Mouse (Mus musculus): ENCODE results near the gene Krt19. TPM values are rescaled to one million over a fixed set of nuclear protein-coding genes. Genes with fewer than 3 reads are reported as not detected.

Krt19 gene
- total RNA-seq (2021), result 10 to 100 TPM in 1 of 2 experiments, 1 to 10 TPM in 1; 6.0 to 10.2 TPM

DNA sequence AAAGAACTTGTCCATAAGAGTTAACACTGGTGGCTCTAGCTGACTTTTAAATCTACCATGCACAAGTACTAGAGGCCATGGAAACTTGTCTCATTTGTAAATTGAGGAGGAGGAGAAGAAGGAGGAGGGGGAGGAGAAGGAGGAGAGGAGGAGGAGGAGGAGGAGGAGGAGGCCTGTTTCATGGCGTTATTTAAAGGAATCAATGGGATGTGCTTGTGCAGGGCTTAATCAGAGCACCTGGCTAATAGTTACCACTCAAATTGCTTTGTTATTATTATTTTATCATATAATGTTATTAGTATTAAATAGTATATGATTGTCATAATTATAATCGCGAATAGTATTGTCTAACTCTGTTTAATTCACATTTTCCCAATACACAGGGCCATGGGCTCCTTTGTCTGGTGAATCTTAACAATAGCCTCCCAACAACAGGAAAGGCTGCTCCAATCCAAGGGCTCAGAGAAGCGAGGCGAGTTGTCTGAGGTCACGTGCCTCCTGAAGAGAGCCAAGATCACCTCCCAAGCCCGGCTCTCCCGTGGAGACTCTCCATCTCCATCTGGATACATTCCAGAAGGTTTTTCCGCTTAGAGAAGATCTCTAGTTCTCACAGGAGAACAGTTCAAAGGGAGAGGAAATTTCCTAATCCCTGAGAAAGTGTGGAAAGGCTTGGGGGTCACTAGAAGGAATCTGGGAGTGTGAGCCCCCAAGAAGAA, at the start of gene Krt19:
Gene Krt19 (minus strand): TSS at position 51 of the 716 bp plus-strand sequence.
- DNase-seq, result no peak
- intact Hi-C loops (cut with DNase I), result no loop called here

DNA sequence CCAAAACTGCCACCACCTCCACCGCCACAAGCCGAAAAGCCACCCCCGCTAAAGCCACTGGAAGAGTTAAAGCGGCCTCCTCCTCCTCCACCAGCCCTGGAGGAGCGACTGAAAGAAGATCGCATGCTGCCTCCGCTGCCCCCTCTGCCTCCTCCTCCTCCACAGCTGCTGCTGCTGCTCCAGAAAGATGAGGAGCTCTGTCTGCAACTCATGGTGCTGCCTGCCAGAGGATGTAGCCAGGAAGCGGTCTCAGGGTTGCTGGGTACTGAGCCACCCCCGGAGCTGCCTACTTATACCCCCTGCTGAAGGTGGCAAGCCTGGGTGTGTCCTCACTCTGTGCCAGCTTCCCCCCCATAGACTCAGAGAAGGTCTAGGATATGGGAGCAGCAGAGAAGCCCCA, 44.5 kb upstream of the Krt19 start, which contains the start of gene Krt9:
Gene Krt9 (minus strand): TSS at position 255 of the 400 bp plus-strand sequence.
- no peak for DNase-seq
- intact Hi-C loops (cut with DNase I), result no loop called here

DNA sequence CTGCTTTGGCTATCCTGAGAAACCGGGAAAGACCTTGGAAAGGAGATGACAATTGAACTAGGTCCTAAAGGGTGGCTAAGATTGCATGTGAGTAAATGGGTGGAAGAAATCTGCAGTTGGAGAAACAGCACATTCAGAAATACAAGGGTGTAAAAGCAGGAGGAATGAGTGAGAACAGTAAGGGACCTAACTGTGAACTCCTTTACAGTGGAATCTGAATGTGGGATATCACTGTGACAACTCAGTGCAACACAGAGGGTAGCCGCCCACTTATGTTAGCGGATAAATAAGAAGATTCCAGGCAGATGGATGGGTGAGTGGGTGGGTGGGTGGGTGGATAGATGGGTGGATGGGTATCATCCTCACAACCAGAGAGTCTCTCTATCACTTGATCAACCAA, 43.4 kb upstream of the Krt19 start:
- no peak for DNase-seq
- intact Hi-C loops (cut with DNase I), result no loop called here

DNA sequence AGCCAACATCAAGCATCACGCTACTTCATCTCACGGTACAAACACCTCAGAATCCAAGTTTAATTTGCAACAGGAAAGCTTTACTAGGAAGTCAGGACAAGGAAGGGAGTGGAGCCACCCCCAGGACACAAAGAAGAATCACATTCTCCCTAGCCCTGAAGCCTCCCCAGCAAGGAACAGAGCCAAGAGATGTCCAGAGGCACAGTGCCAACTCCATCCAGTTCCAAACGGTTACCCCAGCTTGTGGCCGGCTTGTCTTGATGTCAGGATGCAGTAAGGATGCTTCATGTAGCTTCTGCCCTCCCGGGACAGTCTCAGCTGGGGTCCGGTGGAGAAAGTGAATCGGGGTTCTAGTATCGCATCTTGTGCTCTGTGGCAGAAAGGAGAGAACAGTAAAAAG, 38.3 kb upstream of the Krt19 start:
- intact Hi-C loops (cut with DNase I), result no loop called here
- no peak for DNase-seq

DNA sequence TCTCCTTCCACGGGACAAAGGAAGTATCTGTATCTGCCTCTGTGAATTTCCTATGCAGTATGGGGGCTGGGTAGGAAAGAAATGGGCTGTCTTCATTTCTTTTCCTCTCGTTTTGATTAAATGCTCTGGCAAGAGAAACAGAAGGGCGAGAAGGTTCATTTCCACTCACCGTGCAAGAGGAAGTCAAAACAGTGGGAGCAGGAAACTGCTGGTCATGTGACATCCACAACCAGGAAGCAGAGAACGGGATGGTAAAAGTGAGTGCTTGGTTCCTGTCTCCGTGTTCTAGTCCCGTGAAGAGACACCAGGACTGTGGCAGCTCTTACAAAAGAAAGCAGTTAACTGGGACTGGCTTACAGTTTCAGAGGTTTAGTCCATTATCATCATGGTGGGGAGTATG, 33.3 kb upstream of the Krt19 start:
- intact Hi-C loops (cut with DNase I), result no loop called here
- DNase-seq, result no peak

DNA sequence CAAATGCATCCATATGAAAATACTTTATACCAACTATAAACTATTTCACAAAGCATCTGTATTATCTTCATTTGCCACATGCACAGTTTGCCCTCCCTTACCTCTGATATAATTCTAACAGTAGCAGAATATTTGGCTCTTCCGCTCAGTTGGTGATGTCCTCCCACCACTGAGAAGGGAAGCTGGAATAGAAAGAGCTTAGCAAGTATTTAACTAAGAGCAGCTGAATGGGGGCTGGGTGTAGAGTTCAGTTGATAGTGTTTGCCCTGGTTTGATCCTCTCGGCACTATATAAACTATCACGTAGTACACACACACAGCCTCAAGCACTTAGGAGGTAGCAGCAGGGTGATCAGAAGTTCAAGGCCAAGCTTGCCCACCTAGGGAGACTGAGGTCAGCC, 30.8 kb upstream of the Krt19 start:
- DNase-seq, result no peak
- intact Hi-C loops (cut with DNase I), result no loop called here

DNA sequence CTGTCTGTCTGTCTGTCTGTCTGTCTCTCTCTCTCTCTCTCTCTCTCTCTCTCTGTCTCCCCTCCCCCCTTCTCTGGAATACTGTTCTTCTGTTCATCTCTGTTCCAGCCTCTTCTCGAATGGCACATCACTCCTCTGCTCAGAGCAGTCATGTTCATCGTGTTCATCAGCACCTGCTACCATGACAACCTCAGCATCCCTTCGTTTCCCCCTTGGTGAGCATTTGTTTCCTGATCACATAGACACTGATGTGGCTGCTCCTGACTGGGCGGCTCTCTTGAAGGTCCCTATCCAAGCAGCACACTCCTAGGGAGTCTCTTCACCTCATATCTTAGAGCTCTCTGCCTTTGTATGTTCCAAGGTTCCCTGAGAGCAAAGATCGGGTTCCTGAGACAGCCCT, 29.8 kb upstream of the Krt19 start:
- no peak for DNase-seq
- intact Hi-C loops (cut with DNase I), result no loop called here

DNA sequence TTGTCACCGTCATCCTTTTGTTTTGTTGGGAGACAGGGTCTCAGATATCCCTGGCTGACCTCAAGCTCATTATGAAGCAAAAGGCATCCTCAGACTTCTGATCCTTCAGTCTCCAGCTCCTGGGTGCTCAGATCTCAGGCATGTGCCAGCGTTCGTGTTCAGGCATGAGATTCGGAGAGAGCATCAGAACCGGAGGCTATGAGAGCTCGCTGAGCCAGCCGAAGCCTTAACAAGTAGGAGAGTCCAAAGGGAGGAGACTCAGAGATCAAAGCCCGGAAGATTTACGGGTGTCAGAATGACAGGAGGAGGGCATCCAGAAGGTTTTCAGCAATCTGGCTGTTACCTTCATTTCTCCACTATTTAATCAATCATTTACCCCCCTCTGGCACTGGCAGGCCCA, 28.3 kb upstream of the Krt19 start:
- intact Hi-C loops (cut with DNase I), result no loop called here
- no peak for DNase-seq

DNA sequence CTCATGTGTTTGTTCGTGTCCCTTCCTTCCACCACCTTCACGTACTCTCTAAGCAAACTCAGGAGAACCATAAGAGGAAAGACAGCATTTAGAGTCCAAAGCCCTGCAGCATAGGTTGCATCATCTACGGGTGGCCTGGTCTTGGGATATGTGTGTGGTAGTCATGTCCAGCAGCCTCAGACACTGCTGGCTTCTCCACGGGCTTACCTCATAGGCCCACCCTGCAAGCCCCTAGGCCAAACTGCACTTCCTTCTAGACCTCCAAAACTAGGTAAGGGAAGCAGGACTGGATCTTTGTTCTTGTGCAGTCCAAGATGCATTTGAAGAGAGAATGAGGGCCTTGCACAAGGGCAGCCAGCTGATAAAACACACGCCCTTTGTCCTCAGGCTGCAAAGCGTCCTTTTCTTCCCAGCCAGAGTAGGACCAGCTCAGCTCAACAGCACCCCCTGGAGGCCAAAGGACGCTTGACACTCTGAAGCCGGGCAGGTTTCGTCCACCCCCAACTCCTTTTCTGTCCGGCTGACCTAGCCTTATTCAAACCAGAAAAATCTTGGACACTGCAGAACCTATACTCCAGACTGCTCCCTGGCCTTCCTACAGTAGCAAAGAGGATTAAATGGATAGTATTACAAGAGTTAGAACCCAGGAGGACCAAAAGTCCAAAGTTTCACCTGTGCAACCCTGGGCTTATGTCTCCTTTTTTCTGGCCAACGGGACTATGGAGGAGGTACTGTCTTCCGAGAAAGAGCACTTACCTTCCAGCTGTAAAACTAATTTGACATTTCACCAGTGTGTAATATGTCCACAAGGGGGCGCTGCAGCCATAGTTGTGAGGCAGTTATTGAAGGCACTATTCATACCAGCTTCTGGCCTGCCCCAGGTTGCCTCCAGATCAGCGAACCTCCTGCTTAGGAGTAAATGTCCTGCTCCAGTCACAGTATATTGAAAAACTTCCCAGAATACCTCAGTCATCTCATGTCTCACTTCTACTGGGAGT, 20.6 kb upstream of the Krt19 start:
- peak; percentile 61 to 79 for DNase-seq
- intact Hi-C loops (cut with DNase I), result loop anchor here (1.0 to 5.0 kb wide), 4 partner anchors 102 to 706 kb away; no protein-coding TSS in a partner anchor

DNA sequence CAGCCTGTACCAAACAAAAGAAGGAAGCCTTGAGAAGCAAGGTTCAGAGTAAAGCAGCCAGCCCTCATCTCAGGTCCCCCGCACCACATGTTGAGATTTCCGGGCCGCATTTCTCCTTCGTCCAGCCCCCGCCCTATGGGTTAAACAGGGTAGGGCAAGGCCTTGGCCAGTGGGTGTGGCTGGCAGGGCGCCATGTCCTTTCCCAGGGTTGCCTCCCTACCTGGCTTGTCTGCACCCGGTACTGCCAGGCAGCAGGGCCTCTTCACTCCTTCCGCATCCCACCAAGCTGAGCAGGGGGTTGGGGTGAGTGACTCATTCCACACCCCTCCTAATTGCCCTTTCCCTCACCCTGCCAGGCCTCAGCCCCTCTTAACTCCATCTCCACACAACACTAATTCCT, 19.6 kb upstream of the Krt19 start:
- intact Hi-C loops (cut with DNase I), result loop anchor here (2.0 to 5.0 kb wide), 3 partner anchors 101 to 705 kb away; no protein-coding TSS in a partner anchor
- DNase-seq, result peak; percentile 10 to 27

DNA sequence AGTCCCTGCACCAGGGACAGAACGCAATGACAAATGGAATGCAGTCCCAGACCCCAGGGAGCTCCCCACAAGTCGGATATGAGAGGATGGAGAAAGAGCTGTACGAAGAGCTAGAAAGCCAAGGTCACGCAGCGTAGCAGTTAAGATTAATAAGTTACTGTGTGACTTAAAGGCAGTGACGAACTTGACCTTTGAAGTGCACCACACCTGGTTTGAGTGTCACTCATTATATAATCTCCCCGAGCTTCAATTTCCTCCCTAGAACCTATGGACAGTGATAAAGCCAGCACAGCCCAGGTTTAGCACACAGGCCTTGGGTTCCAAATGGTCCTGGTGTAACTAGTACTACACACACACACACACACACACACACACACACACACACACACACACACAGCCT, 15.9 kb upstream of the Krt19 start:
- intact Hi-C loops (cut with DNase I), result no loop called here
- DNase-seq, result no peak

DNA sequence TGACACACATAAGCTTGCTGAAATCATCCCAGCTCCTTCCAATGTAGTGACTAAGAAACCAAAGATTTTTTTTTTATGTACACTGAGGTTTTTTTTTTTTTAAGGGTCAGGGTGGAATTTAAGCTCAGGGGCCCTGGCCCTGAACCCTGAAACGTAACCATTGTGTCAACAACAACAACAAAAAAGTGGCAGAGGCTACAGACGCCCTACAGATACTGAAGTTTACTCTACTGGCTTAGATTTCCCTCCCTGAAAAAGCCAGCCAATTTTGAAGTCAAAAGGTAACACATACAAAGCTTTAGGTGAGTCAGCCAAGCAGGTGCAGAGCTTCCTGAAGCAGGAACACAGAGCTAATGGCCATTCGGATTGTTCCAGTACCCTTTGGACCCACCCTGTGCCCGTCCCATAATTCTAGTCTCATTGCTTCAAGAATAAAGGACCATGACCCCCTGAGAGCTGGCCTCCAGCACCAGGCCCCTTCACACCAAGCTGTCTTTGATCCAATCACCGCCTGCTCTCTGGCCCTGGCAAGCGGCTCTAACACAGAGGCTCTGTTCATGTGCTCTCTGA, 9.5 kb upstream of the Krt19 start:
- no peak for DNase-seq
- intact Hi-C loops (cut with DNase I), result no loop called here

DNA sequence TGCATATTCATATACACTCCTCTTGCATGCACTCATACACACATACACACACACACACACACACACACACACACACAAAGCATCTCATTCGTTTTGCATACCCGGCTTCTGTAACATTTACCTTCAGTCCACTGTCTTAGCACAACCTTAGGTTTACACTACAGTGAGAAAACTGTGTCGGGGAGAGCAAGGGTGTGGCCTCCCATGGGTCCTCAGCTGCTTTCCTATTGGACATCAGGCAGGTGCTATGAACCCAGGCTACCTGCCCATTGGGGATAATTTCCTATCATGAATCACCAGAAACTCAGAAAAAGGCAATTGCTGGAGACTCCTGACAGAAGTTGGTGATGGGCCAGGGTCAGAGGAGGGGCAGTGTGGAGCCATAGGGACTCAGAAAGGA, 8.9 kb upstream of the Krt19 start:
- no peak for DNase-seq
- intact Hi-C loops (cut with DNase I), result no loop called here

DNA sequence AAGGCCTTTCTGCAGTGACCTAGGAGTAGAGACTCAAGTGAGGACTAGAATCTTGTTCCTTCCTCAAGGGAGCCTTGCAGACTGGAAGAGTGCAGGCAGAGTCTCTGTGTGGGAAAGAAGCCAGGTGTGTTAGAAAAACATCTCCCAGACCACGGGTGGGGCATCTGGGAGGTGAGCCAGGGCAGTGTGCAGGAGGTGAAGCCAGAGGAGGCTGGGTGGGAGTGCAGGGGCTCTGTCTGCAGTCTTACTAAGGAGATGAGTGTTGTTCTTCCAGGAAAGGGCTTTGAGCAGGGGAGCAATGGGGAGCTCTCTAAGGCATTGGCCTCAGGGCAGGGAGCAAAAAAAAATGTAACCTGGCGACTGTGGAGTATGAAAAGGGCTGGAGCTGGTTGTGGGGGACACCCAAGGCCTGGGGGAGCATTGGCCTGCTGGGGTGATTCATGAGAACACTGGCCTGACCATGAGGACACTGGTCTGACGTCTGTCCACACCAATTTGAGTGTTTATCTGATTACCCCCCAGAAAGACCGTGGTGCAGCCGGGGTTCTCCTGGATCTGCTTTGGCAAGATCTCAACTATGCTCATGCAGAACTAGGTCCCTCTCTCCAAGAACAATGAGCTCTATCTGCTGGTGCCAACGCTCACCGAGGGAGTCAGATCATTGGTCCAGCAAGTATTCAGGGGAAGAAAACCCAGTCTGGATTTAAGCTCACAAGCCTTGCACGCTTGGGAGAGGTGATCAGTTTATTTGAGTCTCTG, 7.2 kb upstream of the Krt19 start:
- intact Hi-C loops (cut with DNase I), result no loop called here

DNA sequence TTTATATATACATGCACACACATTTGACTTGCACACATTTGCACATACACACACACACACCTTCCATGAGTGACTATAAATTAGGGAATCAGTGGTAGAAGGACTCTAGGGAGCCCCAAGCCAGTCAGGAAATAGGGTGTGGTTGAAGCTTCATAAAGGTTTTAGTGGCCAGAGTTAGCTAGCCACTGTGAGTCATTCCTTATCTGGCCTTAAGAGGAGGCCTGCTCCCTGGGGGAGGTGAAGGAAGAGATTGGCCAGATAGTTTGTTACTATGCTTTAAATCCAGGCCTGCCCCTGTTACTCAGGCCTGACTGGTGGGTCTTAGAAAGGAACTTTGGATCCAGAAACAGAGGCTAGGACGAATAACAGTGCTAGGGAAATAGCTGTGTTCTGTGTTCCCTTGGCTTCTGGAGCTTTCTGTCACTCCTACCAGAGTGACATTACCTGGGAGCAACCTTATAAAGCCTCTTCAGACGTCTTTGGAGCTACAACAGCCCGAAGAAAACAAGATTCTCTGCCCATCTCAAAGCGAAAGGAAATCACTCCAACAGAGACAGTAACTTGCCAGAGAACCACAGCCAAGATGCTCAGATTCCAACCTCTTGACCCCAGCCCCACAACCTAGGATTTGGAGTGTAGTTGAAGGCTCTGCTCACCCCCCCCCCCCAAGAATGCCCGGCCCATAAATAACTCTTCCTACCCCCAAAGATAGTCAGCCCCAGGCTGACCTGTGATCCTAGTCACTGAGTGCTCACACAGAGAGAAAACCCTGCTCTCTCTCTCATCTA, 705 bp downstream of the Krt19 start:
- no peak for DNase-seq
- intact Hi-C loops (cut with DNase I), result no loop called here

More for the DNA sequence above, 7.2 kb upstream of the Krt19 start:
- no peak for DNase-seq

DNA sequence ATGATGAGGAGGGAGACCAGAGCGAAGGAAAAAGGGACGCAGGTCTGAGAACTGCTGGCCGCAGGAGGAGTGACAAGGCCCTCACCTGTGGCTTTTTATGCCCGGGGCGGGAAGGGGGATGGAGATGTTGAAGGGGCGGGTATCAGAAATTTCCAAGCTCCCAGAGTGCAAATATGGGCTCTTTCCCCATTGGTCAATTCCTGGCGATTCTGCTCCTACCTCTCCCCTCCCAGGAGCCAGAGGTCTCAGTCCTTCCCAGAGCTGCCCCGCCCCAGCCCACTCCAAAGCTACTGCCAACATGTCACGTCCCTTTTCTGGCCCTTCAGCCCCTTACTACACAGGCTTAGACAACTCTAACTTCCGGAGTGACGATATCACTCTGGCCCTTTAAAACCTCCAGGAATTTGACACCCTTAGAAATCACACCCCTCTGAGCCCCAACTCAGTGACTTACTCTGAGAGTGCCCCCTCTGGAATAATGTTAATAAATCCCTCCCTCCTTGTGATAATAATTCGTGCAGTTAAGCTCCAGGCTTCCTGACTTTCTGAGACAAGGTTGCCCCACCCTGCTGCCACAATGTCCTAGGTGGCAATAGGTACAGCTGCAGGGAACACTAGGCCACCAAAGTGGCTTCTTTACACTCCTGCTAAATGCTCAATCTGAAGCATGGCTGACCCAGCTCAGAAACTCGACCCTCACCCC, 2.5 kb downstream of the Krt19 start:
- DNase-seq, result no peak

DNA sequence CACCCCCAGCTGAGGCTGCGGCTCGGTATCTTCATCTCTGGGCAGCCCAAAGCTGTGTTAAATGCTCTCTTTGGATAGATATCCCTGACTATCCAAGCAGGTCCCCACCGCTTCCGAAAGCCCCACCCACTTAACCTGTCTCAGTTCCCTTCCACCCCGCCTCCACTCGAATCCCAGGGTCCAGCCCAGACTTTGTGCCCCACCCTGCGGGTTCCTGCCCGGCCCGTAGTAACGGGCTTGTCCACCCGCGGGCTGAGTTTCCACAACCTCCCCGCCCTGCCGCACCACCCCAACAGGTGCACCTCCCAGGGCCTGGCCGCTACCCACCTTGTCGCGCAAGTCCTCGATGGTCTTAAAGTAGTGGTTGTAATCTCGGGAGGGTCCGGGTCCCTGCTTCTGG, 3.4 kb downstream of the Krt19 start:
- DNase-seq, result no peak
- intact Hi-C loops (cut with DNase I), result no loop called here

More for the DNA sequence above, 2.5 kb downstream of the Krt19 start:
- intact Hi-C loops (cut with DNase I), result no loop called here

DNA sequence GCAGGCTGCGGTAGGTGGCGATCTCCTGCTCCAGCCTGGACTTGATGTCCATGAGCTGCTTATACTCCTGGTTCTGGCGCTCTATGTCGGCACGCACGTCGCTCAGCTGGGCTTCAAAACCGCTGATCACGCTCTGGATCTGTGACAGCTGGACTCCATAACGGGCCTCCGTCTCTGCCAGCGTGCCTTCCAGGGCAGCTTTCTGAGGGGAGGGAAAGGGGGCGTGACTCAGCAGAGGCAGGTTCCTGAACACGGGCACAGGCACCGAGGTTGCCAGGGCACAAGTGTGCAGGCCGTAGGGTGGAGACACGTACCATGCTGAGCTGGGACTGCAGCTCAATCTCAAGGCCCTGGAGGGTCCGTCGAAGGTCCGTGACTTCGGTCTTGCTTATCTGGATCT, 7.5 kb downstream of the Krt19 start:
- intact Hi-C loops (cut with DNase I), result no loop called here
- no peak for DNase-seq

DNA sequence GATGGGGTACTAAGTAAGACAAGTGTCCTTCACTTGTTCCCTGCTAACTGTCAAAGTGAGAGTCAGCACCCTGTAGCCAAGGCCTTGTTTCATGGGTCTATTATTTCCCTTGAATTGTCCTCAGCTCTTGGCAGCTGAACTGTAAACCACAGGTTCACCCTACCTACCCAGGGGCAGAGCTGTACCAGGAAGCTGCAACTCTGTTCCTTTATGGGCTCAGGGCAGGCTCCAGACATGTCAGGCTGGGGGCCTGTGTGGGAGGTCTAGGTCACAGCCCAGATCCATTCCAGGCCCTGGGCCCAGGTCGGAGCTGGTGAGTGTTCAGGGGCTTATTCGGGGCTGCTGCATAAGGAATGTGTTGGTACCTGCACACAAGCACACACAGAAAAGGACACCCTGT, 9.1 kb downstream of the Krt19 start:
- no peak for DNase-seq
- intact Hi-C loops (cut with DNase I), result no loop called here
